Mouse (Mus musculus) E14TG2a.4 (cell line): ENCODE data around the gene Ddx1.

Experiments
- CTCF ChIP-seq: conservative IDR thresholded peaks from 2 replicates; pipeline ENCODE4 v1.5.1; 2014; ENCODE audit warnings: low read length
- POU5F1 ChIP-seq: IDR thresholded peaks from 2 replicates; pipeline ENCODE4 v1.6.1; 2014; ENCODE audit warnings: low read length, borderline replicate concordance

DNA sequence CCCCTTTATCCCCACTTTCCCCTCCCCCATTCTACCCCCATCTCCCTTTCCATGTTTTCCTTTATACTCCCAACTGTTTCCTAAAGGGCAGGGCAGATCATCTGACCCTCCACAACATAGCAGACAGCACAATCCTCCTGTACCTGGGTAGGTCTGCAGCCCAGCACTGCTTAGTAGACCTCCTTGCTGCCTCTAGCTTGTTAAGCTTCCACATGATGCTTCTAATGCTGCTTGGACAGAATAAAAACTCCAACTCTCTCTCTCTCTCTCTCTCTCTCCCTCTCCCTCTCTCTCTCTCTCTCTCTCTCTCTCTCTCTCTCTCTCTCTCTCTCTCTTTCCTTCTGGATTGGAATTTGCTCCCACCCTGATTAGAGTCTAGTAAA, 68.7 kb downstream of the Ddx1 start:
- TF ChIP-seq CTCF (no peak), POU5F1 (no peak)
